In genomic region chr17:35163326-35164081, GRCm38 (mm10) we compare ENCODE assay signal across 8 mouse cellular contexts. TPM values are rescaled to one million over a fixed set of nuclear protein-coding genes. Genes with fewer than 3 reads are reported as not detected.
DNase-seq lines count a peak whose midpoint lies in the region; ATAC-seq and TF ChIP-seq lines count a peak whose summit lies in the region.

No protein-coding gene starts in this region.

- peak overlapping the region; percentile 99 for H3K27ac ChIP-seq in layer of hippocampus, adult 2 months
- peak overlapping the region; percentile 98 for H3K27ac ChIP-seq in hindbrain, embryonic 14.5 days
- H3K27ac ChIP-seq in midbrain, embryonic 16.5 days (ENCODE audit: low read length) = peak overlapping the region; percentile 99

- DNase-seq in layer of hippocampus, adult 2 months (ENCODE audit: low spot score in 2 of 2) = no peak
- no peak for DNase-seq in layer of hippocampus, postnatal 10 days (ENCODE audit: low spot score in 2 of 2)
- DNase-seq in c-Kit-negative CD71-positive TER-119-positive erythroid progenitor cells, embryonic 14.5 days (ENCODE audit: low read depth, low spot score) = peak; percentile 27
- DNase-seq in hindbrain, embryonic 14.5 days (ENCODE audit: low spot score) = no peak
- DNase-seq in adrenal gland, postnatal 4 days (ENCODE audit: low spot score in 2 of 2) = no peak
- DNase-seq in urinary bladder, postnatal 14 days (ENCODE audit: low spot score) = no peak
- DNase-seq in urinary bladder, postnatal 25 days (ENCODE audit: low spot score) = no peak

- no peaks in the 10 kb centered on the region for H3K9me3 ChIP-seq in hindbrain, embryonic 14.5 days (ENCODE audit: control insufficient read depth, low read length)
- H3K9me3 ChIP-seq in midbrain, embryonic 16.5 days (replicated peaks; ENCODE audit: control insufficient read depth, low read length, poor library complexity, severe bottlenecking) = no peaks in the 10 kb centered on the region

- no peak for TF ChIP-seq CTCF in layer of hippocampus, adult 2 months (conservative IDR thresholded peaks at IDR 0.05)

- H3K27me3 ChIP-seq in hindbrain, embryonic 14.5 days (ENCODE audit: control insufficient read depth, insufficient read depth, low read length) = no peaks in the 10 kb centered on the region
- H3K27me3 ChIP-seq in midbrain, embryonic 16.5 days (ENCODE audit: control insufficient read depth, insufficient read depth, low read depth, low read length) = no peaks in the 10 kb centered on the region

- 11% methylated on average over 8 of the region's 8 CpGs for WGBS in hindbrain, embryonic 14.5 days
- WGBS in midbrain, embryonic 16.5 days = 8% methylated on average over 8 of the region's 8 CpGs

- no peak for ATAC-seq in hindbrain, embryonic 14.5 days (ENCODE audit: low FRiP score)
- no peak for ATAC-seq in midbrain, embryonic 16.5 days

- peaks cover 43% of the 10 kb centered on the region for H3K36me3 ChIP-seq in hindbrain, embryonic 14.5 days (replicated peaks; ENCODE audit: control insufficient read depth, insufficient read depth)
- peaks cover 28% of the 10 kb centered on the region for H3K36me3 ChIP-seq in midbrain, embryonic 16.5 days (ENCODE audit: control insufficient read depth, insufficient read depth, low read length)

- H3K9ac ChIP-seq in hindbrain, embryonic 14.5 days = peak overlapping the region; percentile 100
- H3K9ac ChIP-seq in midbrain, embryonic 16.5 days (ENCODE audit: low read depth, low read length) = peak overlapping the region; percentile 100

- peaks cover 27% of the 10 kb centered on the region for H3K4me1 ChIP-seq in hindbrain, embryonic 14.5 days (replicated peaks; ENCODE audit: control insufficient read depth, insufficient read depth, low read length)
- H3K4me1 ChIP-seq in midbrain, embryonic 16.5 days (ENCODE audit: control insufficient read depth, insufficient read depth, low read length) = peaks cover 29% of the 10 kb centered on the region

- peak overlapping the region; percentile 98 for H3K4me2 ChIP-seq in hindbrain, embryonic 14.5 days (replicated peaks)
- peak overlapping the region; percentile 71 for H3K4me2 ChIP-seq in midbrain, embryonic 16.5 days (ENCODE audit: low read length)

- peak overlapping the region; percentile 89 for H3K4me3 ChIP-seq in layer of hippocampus, adult 2 months
- H3K4me3 ChIP-seq in hindbrain, embryonic 14.5 days (replicated peaks; ENCODE audit: low read length) = peak overlapping the region; percentile 100
- peak overlapping the region; percentile 99 for H3K4me3 ChIP-seq in midbrain, embryonic 16.5 days (ENCODE audit: low read depth, low read length)

RNA-seq across cellular contexts. Expression of gene Prrc2a, which starts 1.2 kb away (rescaled TPM):
- 100 to 1,000 TPM; 339 to 370 TPM for total RNA-seq in layer of hippocampus, adult 2 months (2021)
- 100 to 1,000 TPM; 284 to 322 TPM for total RNA-seq in layer of hippocampus, postnatal 10 days (2021)
- 152 and 168 TPM in 2 replicates for polyA plus RNA-seq in hindbrain, embryonic 14.5 days (2014; fragmentation: Nextera tagmentation; extraction: Ambion mirVana)
- polyA plus RNA-seq in midbrain, embryonic 16.5 days (2015; fragmentation: Nextera tagmentation; extraction: Ambion mirVana) = 148 and 167 TPM in 2 replicates
- total RNA-seq in adrenal gland, postnatal 4 days (2021) = 100 to 1,000 TPM; 264 to 295 TPM

RNA-seq across cellular contexts. Expression of gene Aif1, which starts 12.4 kb away (rescaled TPM):
- 10 to 100 TPM; 11.1 to 11.8 TPM for total RNA-seq in layer of hippocampus, adult 2 months (2021)
- total RNA-seq in layer of hippocampus, postnatal 10 days (2021) = 10 to 100 TPM; 10.3 to 10.5 TPM
- polyA plus RNA-seq in hindbrain, embryonic 14.5 days (2014; fragmentation: Nextera tagmentation; extraction: Ambion mirVana) = 7.8 and 8.7 TPM in 2 replicates
- 6.2 and 6.9 TPM in 2 replicates for polyA plus RNA-seq in midbrain, embryonic 16.5 days (2015; fragmentation: Nextera tagmentation; extraction: Ambion mirVana)
- 10 to 100 TPM in 1 of 2 experiments, 1 to 10 TPM in 1; 9.8 to 10.6 TPM for total RNA-seq in adrenal gland, postnatal 4 days (2021)

RNA-seq across cellular contexts. Expression of gene Lst1, which starts 24.7 kb away (rescaled TPM):
- 1 to 10 TPM; 6.2 to 8.6 TPM for total RNA-seq in layer of hippocampus, adult 2 months (2021)
- total RNA-seq in layer of hippocampus, postnatal 10 days (2021) = 10 to 100 TPM; 15.6 to 17.2 TPM
- polyA plus RNA-seq in hindbrain, embryonic 14.5 days (2014; fragmentation: Nextera tagmentation; extraction: Ambion mirVana) = 8.2 and 13.3 TPM in 2 replicates
- polyA plus RNA-seq in midbrain, embryonic 16.5 days (2015; fragmentation: Nextera tagmentation; extraction: Ambion mirVana) = 4.7 and 5.9 TPM in 2 replicates
- total RNA-seq in adrenal gland, postnatal 4 days (2021) = 10 to 100 TPM; 11.0 to 13.5 TPM

RNA-seq across cellular contexts. Expression of gene Bag6, which starts 28.5 kb away (rescaled TPM):
- 100 to 1,000 TPM; 320 to 334 TPM for total RNA-seq in layer of hippocampus, adult 2 months (2021)
- total RNA-seq in layer of hippocampus, postnatal 10 days (2021) = 100 to 1,000 TPM; 284 to 308 TPM
- polyA plus RNA-seq in hindbrain, embryonic 14.5 days (2014; fragmentation: Nextera tagmentation; extraction: Ambion mirVana) = 90.2 and 98.2 TPM in 2 replicates
- 70.5 and 75.7 TPM in 2 replicates for polyA plus RNA-seq in midbrain, embryonic 16.5 days (2015; fragmentation: Nextera tagmentation; extraction: Ambion mirVana)
- total RNA-seq in adrenal gland, postnatal 4 days (2021) = 100 to 1,000 TPM; 425 to 435 TPM

RNA-seq across cellular contexts. Expression of gene Ltb, which starts 30.7 kb away (rescaled TPM):
- under 1 TPM; 0.76 to 0.77 TPM for total RNA-seq in layer of hippocampus, adult 2 months (2021)
- 1 to 10 TPM in 1 of 2 experiments, under 1 TPM in 1; 0.74 to 1.2 TPM for total RNA-seq in layer of hippocampus, postnatal 10 days (2021)
- polyA plus RNA-seq in hindbrain, embryonic 14.5 days (2014; fragmentation: Nextera tagmentation; extraction: Ambion mirVana) = 0.29 and 0.39 TPM in 2 replicates
- 0.48 and 0.62 TPM in 2 replicates for polyA plus RNA-seq in midbrain, embryonic 16.5 days (2015; fragmentation: Nextera tagmentation; extraction: Ambion mirVana)
- 1 to 10 TPM; 6.6 to 9.3 TPM for total RNA-seq in adrenal gland, postnatal 4 days (2021)
